Mouse (Mus musculus) large intestine, adult 2 months (tissue): Measurements from ENCODE around the gene Shisa8. TPM values are rescaled to one million over a fixed set of nuclear protein-coding genes. Genes with fewer than 3 reads are reported as not detected.

Experiments
- DNase-seq: peaks from one replicate; pipeline ENCODE4 v3.0.0-alpha.2; 2012; ENCODE audit warnings: low read depth, low spot score
- WGBS: fragments of 180-500 bp; shearing (Covaris S2); methylation state at CpG from one replicate; pipeline ENCODE4 v1.1.7; 2018; 5-methylcytosine and 5-hydroxymethylcytosine counted together
- polyA plus RNA-seq: library from polyadenylated mRNA; depleted of rRNA; stranded (reverse); fragments of >200 nt; gene quantifications from 2 replicates; pipeline ENCODE4 v1.2.3, GENCODE M21; 2012; rRNA removed

Gene Shisa8
- polyA plus RNA-seq, 1 experiment = 1.7 TPM

DNA sequence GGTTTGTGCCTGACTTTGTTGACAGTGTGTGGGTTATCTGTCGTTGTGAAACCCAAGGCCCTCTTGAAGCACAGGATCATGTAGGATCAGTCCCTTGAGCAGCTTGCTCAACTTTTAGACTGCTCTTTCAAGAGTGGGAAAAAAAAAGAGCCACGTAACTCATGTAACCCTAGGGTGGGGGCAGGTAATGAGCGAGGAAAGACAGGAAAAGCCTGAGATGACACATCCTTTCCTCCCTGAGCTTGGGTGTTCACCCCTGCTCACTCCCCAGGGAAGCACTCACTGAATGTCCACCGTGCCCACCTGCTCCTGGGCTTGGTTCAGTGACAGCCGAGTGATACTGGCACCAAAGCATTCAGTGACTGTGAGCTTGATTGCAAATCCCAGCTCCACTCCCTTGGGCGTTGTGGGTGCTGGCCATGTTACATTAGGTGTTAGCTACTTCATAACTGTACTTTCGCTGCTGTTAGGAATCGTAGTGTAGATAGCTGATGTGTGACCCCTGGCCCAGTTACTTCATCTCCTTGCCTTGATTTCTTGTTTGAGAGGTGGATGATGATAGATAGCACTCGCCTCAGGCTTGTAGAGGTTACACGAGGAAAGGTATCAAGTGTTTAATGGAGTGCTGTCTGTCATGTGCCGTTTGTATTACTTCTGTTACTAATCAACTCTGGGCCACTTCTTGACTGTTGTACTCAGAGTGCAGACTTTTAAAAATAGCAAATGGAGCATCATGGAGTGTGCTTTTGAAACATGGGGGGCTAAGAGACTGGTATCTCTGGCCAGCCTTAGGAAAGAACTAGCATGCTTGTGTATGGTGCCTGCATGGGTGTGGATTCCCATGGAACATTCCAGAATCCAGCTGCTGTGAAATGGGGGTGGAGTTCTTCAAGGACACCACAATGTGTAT is 51.6 kb downstream of the Shisa8 start:
- DNase-seq = no peak
- 27% methylated on average over 11 of the region's 11 CpGs for WGBS

- DNase-seq = no peak
- 77% methylated on average over 9 of the region's 9 CpGs for WGBS
Measured at GRCm38 (mm10) chr15:82159471-82159870, 53.1 kb downstream of the Shisa8 start.

DNA sequence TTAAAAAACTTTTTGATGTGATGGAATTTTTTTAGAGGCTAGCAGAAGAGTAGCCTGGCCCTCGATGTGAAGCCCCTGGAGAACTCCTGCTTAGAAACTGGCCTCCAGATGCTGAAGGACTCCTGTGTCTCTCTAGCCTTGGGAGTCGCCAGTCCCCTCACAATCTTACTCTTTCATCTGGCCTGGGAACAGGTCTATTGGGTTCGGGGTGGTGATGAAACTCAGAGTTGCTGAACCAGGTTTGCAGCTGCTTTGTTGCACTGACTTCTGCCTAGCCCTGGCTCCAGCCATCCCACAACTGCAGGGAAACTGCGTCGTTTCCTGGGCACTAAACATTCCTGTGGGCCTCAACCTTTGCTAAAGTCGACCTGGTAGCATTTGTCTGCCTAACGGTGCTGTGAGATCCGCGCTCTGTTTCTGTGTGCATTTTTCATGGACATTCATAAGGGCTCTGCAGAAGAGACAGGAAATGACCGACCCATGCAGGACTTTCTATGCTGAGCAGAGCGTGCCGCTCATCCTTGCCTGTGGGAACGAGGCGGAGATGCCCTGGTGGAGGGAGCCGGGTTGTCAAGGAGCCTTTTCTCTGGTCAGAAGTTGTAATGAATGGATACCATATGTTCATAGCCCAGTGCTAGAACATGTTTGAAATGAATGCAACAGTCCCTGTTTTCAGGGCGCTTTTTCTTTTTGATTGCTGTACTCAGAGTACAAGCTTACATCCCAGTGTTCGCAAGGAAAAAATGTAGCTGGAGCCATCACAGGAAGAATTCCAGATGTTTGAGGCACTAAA is 54.2 kb downstream of the Shisa8 start:
- DNase-seq = no peak
- 52% methylated on average over 17 of the region's 17 CpGs for WGBS

- no peak for DNase-seq
- 67% methylated on average over 10 of the region's 10 CpGs for WGBS
Measured at GRCm38 (mm10) chr15:82156902-82157301, 55.7 kb downstream of the Shisa8 start.

DNA sequence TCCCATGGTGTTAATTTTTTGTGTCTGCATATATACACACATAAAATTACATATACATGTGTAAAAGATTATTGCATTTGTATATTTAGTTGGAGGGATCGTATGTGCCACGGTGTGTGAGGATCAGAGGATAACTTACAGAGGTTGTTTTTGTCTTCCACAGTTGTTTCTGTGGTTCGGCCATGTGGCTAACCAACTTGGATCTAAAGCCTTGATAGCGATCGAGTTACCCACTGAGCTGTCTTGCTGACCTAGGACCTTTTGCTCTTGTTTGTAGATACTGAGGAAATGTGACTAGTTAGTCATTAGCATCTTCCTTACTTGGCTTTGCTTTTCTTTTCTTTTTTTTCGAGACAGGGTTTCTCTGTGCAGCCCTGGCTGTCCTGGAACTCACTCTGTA is 56.3 kb downstream of the Shisa8 start:
- WGBS = 86% methylated on average over 6 of the region's 6 CpGs
- no peak for DNase-seq

Other genes starting within 250 kb of the Shisa8 start
- gene 1700029P11Rik, start 232.3 kb downstream of the Shisa8 start, polyA plus RNA-seq = not detected in 2 replicates
- 16.8 and 18.9 TPM in 2 replicates for gene Xrcc6, start 225.0 kb downstream of the Shisa8 start, polyA plus RNA-seq
- gene Desi1, start 179.0 kb downstream of the Shisa8 start, polyA plus RNA-seq = 24.4 and 29.8 TPM in 2 replicates
- 57.3 and 58.4 TPM in 2 replicates for gene Snu13, start 165.2 kb downstream of the Shisa8 start, polyA plus RNA-seq
- not detected in 2 replicates for gene 4930407I10Rik, start 153.7 kb downstream of the Shisa8 start, polyA plus RNA-seq
- 0.07 and 0.09 TPM in 2 replicates for gene Mei1, start 142.8 kb downstream of the Shisa8 start, polyA plus RNA-seq
- 18.0 and 18.4 TPM in 2 replicates for gene Ccdc134, start 84.9 kb downstream of the Shisa8 start, polyA plus RNA-seq
- 113 and 136 TPM in 2 replicates for gene Srebf2, start 65.6 kb downstream of the Shisa8 start, polyA plus RNA-seq
- 10.2 and 12.1 TPM in 2 replicates for gene Tnfrsf13c, start 11.6 kb upstream of the Shisa8 start, polyA plus RNA-seq
- gene Cenpm, start 31.9 kb upstream of the Shisa8 start, polyA plus RNA-seq = 17.1 and 21.4 TPM in 2 replicates
- 0.21 and 0.22 TPM in 2 replicates for gene 1500009C09Rik, start 39.6 kb upstream of the Shisa8 start, polyA plus RNA-seq
- gene Sept3, start 62.1 kb upstream of the Shisa8 start, polyA plus RNA-seq = 0.38 and 0.55 TPM in 2 replicates
- 0.11 TPM in 1 of 2 replicates, not detected in the other for gene Wbp2nl, start 86.1 kb upstream of the Shisa8 start, polyA plus RNA-seq
- gene Naga, start 126.1 kb upstream of the Shisa8 start, polyA plus RNA-seq = 137 and 148 TPM in 2 replicates
- gene Pheta2, start 126.1 kb upstream of the Shisa8 start, polyA plus RNA-seq = 0.52 and 0.78 TPM in 2 replicates
- 372 and 378 TPM in 2 replicates for gene Smdt1, start 126.1 kb upstream of the Shisa8 start, polyA plus RNA-seq
- 282 and 435 TPM in 2 replicates for gene Ndufa6, start 141.5 kb upstream of the Shisa8 start, polyA plus RNA-seq
- 22.4 and 44.0 TPM in 2 replicates for gene Cyp2d22, start 167.4 kb upstream of the Shisa8 start, polyA plus RNA-seq
- gene Cyp2d11, start 181.2 kb upstream of the Shisa8 start, polyA plus RNA-seq = not detected in 2 replicates
- gene Cyp2d10, start 194.4 kb upstream of the Shisa8 start, polyA plus RNA-seq = 0.14 and 0.64 TPM in 2 replicates
- gene Cyp2d9, start 220.6 kb upstream of the Shisa8 start, polyA plus RNA-seq = 0.12 TPM in 1 of 2 replicates, not detected in the other